Mouse (Mus musculus) forebrain, embryonic 14.5 days (tissue): Measurements from ENCODE around the gene Thrap3. TPM values are rescaled to one million over a fixed set of nuclear protein-coding genes. Genes with fewer than 3 reads are reported as not detected.

Experiments used
- ATAC-seq: fragments of 200-750 bp; cut with Nextera tagmentation; 2 replicates; pipeline ENCODE4 v1.8.0; 2017; ENCODE audit warnings: mild to moderate bottlenecking, moderate library complexity
- DNase-seq: peaks from one replicate; pipeline ENCODE4 v3.0.0-alpha.2; 2015; ENCODE audit warnings: low spot score
- H3K27ac ChIP-seq: fragments of 300-500 bp; sonication (generic); 2 replicates; pipeline ENCODE4 v1.5.1; 2014; ENCODE audit warnings: low read depth, mild to moderate bottlenecking, control low read depth, low read length, moderate library complexity
- H3K27me3 ChIP-seq: fragments of 300-500 bp; sonication (generic); replicated peaks from 2 replicates; pipeline ENCODE4 v1.6.1; 2014; ENCODE audit warnings: low read length, control low read depth, mixed read lengths; ENCODE audit not compliant: control insufficient read depth, insufficient read depth
- H3K36me3 ChIP-seq: fragments of 300-500 bp; sonication (generic); 2 replicates; pipeline ENCODE4 v1.6.1; 2014; ENCODE audit warnings: low read length, control low read depth; ENCODE audit not compliant: control insufficient read depth, insufficient read depth
- H3K4me1 ChIP-seq: fragments of 300-500 bp; sonication (generic); 2 replicates; pipeline ENCODE4 v1.6.1; 2014; ENCODE audit warnings: antibody characterized with exemption, low read length, control low read depth; ENCODE audit not compliant: control insufficient read depth, insufficient read depth
- H3K4me2 ChIP-seq: fragments of 300-500 bp; sonication (generic); 2 replicates; pipeline ENCODE4 v1.6.1; 2014; ENCODE audit warnings: mild to moderate bottlenecking, control low read depth, low read length
- H3K4me3 ChIP-seq: fragments of 300-500 bp; sonication (generic); 2 replicates; pipeline ENCODE4 v1.5.1; 2014; ENCODE audit warnings: low read depth, low read length, control low read depth
- H3K9ac ChIP-seq: fragments of 300-500 bp; sonication (generic); 2 replicates; pipeline ENCODE4 v1.6.1; 2014; ENCODE audit warnings: mild to moderate bottlenecking, low read length, control low read depth, moderate library complexity
- H3K9me3 ChIP-seq: fragments of 300-500 bp; sonication (generic); replicated peaks from 2 replicates; pipeline ENCODE4 v1.6.1; 2016; ENCODE audit warnings: low read length, control low read depth, mixed read lengths; ENCODE audit not compliant: control insufficient read depth
- WGBS: fragments of 180-500 bp; shearing (Covaris S2); extraction: QIAGEN DNeasy Blood & Tissue Kit; methylation state at CpG from one replicate; pipeline ENCODE4 v1.1.7; 2014; 5-methylcytosine and 5-hydroxymethylcytosine counted together
- polyA plus RNA-seq: library from polyadenylated mRNA; unstranded; fragments of >200 nt; fragmentation: Nextera tagmentation; extraction: Ambion mirVana; gene quantifications from 2 replicates; pipeline ENCODE4 v1.2.1, GENCODE M21; 2014

Thrap3 gene
- polyA plus RNA-seq, 1 experiment from 2014 or later: 128 TPM

DNA sequence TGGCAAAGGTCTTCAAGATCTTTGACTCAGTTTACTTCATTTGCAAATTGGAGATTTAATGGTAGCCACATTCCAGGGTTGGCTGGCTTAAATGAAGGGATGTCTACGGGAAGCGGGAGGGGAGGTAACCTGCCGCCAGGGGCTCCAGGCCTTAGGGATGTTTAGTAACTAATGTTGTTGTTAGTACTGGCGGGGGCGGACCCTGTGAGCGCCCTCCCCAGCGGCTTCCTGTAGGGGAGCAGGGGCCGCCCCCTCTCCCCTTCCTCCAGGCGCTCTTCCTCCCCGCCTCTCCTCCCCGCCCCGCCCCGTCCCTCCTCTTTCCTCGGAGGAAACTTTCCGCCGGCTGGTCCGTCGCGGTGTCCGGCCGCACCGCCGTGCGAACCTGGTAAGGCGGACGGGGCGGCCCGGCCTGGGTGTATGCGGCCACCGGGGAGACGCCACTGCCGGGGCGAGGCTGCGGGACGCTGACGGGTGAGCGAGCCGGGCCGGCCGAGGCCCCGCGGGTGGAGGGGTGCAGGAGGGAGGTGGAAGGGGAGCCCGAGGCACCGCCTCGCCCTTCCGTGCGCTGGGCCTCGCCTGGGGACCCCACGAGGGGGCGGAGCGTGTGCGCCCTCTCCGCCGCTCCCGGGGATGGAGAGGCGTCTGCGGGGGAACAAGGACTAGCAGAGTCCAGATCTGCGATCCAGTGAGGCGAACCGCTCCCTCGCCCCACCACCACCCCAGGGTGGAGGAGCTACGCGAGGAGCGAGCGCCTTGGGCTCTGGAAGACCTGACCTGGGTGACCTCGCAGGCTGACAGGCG lies 54.2 kb downstream of the Thrap3 start:
- Histone ChIP-seq H3K27ac (no peak overlapping the region), H3K4me3 (peak overlapping the region; percentile 38), H3K9me3 (no peaks in the 10 kb centered on the region), H3K4me2 (peak overlapping the region; percentile 63), H3K9ac (peak overlapping the region; percentile 51), H3K27me3 (peaks cover 33% of the 10 kb centered on the region), H3K4me1 (peaks cover 12% of the 10 kb centered on the region), H3K36me3 (no peaks in the 10 kb centered on the region)
- DNase-seq (peak; percentile 23), ATAC-seq (0 out of 2 replicates have a peak, but pooled peaks have one; percentile 55)
- under 1% methylated on average over 63 of the region's 67 CpGs for WGBS

- Histone ChIP-seq H3K9ac (peak within 1 kb of the TSS; percentile 51), H3K27ac (no peak within 1 kb of the TSS), H3K36me3 (no peaks in the 10 kb centered on the region), H3K9me3 (no peaks in the 10 kb centered on the region), H3K4me3 (peak within 1 kb of the TSS; percentile 38), H3K27me3 (peaks cover 33% of the 10 kb centered on the region), H3K4me2 (peak within 1 kb of the TSS; percentile 63), H3K4me1 (peaks cover 12% of the 10 kb centered on the region)
- ATAC-seq (peak; percentile 40), DNase-seq (peak; percentile 22)
- WGBS: 5% methylated on average over 24 of the region's 24 CpGs
Observed at GRCm38 (mm10) chr4:126147533-126148160, 54.9 kb downstream of the Thrap3 start, which contains the start of gene Eva1b. Gene Eva1b, plus strand, starts transcription at chr4:126147744.

DNA sequence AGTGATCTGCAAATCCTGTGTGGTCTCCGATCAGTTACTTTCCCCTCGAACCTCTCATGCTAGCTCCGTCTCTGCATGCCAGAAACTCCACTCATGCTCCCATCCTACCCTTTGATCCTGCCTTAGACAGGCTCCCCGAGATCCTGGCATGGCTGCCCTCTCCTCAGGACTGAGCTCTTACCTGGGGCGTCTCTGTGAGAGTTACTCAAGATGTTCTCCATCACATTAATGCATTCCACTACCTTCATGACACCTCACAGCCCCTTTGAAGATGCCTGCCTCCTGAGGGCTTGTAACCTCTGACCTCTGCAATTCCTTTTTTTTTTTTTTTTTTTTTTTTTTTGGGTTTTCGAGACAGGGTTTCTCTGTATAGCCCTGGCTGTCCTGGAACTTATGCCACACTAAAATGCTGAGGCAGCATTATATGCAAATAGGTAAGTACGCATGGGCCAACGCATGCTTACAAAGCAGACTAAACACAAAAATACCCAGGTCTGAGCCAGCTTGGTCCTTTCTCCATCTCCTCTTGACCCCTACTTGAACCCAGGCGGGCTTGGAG lies 55.5 kb downstream of the Thrap3 start:
- peaks cover 12% of the 10 kb centered on the region for H3K4me1 ChIP-seq
- no peak overlapping the region for H3K9ac ChIP-seq
- no peak for DNase-seq
- H3K27ac ChIP-seq: no peak overlapping the region
- H3K36me3 ChIP-seq: no peaks in the 10 kb centered on the region
- 64% methylated on average over 9 of the region's 9 CpGs for WGBS
- H3K9me3 ChIP-seq: no peaks in the 10 kb centered on the region
- H3K27me3 ChIP-seq: peaks cover 33% of the 10 kb centered on the region
- 0 out of 2 replicates have a peak overlapping the region, but pooled peaks have one; percentile 63 for H3K4me2 ChIP-seq
- no peak; the same call in 1 of the 2 replicates for ATAC-seq
- no peak overlapping the region for H3K4me3 ChIP-seq

- no peak overlapping the region for H3K27ac ChIP-seq
- WGBS: 49% methylated on average over 4 of the region's 4 CpGs
- H3K9me3 ChIP-seq: no peaks in the 10 kb centered on the region
- no peak overlapping the region for H3K4me3 ChIP-seq
- ATAC-seq: no peak
- H3K9ac ChIP-seq: no peak overlapping the region
- H3K27me3 ChIP-seq: peaks cover 32% of the 10 kb centered on the region
- no peak for DNase-seq
- no peak overlapping the region for H3K4me2 ChIP-seq
- peaks cover 12% of the 10 kb centered on the region for H3K4me1 ChIP-seq
- H3K36me3 ChIP-seq: peaks cover 1% of the 10 kb centered on the region; the same call in 1 of the 2 replicates
Observed at GRCm38 (mm10) chr4:126145396-126145795, 57.2 kb downstream of the Thrap3 start.

- Histone ChIP-seq H3K4me2 (no peak overlapping the region), H3K9ac (no peak overlapping the region), H3K27ac (no peak overlapping the region), H3K27me3 (no peaks in the 10 kb centered on the region), H3K4me1 (no peaks in the 10 kb centered on the region), H3K4me3 (no peak overlapping the region), H3K36me3 (peaks cover 44% of the 10 kb centered on the region), H3K9me3 (no peaks in the 10 kb centered on the region)
- no peak for ATAC-seq
- no peak for DNase-seq
- 93% methylated on average over 5 of the region's 5 CpGs for WGBS
Observed at GRCm38 (mm10) chr4:126141021-126141420, 61.5 kb downstream of the Thrap3 start.

DNA sequence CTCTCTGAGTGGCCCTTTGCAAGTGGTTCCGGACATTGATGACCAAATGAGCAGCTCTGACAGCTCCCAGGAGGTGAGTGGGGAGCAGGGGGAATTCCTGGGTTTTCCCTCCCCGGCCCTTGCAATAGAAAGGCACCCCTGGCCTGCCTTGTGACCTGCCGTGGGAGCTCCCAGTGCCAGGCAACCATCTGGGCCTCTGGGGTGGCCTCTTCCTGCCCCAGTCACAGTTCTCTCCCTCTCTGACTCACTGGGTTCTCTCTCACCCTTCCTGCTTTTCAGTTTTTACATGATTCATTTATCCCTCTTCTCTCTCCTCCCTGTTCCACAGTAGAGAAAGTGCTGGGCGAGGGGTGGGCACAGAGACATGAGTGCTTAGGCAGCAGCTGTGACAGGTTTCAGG lies 64.8 kb downstream of the Thrap3 start:
- Histone ChIP-seq H3K4me3 (no peak overlapping the region), H3K36me3 (peaks cover 62% of the 10 kb centered on the region), H3K27ac (no peak overlapping the region), H3K4me1 (no peaks in the 10 kb centered on the region), H3K9ac (no peak overlapping the region), H3K4me2 (no peak overlapping the region), H3K9me3 (no peaks in the 10 kb centered on the region), H3K27me3 (no peaks in the 10 kb centered on the region)
- 78% methylated on average over 4 of the region's 4 CpGs for WGBS
- no peak for DNase-seq
- no peak for ATAC-seq

GRCm38 (mm10) chr4:126134639-126135038 lies 67.9 kb downstream of the Thrap3 start:
- 90% methylated on average over 4 of the region's 4 CpGs for WGBS
- H3K4me2 ChIP-seq: no peak overlapping the region
- peaks cover 64% of the 10 kb centered on the region for H3K36me3 ChIP-seq
- peaks cover 4% of the 10 kb centered on the region for H3K4me1 ChIP-seq
- no peak overlapping the region for H3K4me3 ChIP-seq
- no peak overlapping the region for H3K27ac ChIP-seq
- H3K9me3 ChIP-seq: no peaks in the 10 kb centered on the region
- no peaks in the 10 kb centered on the region for H3K27me3 ChIP-seq
- no peak for DNase-seq
- no peak for ATAC-seq
- H3K9ac ChIP-seq: no peak overlapping the region

- Histone ChIP-seq H3K9me3 (no peaks in the 10 kb centered on the region), H3K4me2 (no peak overlapping the region), H3K9ac (no peak overlapping the region), H3K27me3 (no peaks in the 10 kb centered on the region), H3K4me3 (no peak overlapping the region), H3K36me3 (peaks cover 64% of the 10 kb centered on the region), H3K27ac (no peak overlapping the region), H3K4me1 (peaks cover 4% of the 10 kb centered on the region)
- 92% methylated on average over 4 of the region's 4 CpGs for WGBS
- ATAC-seq (no peak), DNase-seq (no peak)
Observed at GRCm38 (mm10) chr4:126134236-126134635, 68.3 kb downstream of the Thrap3 start.
